Comparison of ENCODE assay signal across 15 mouse cellular contexts in genomic region chr2:37723501-37724090, GRCm38 (mm10). TPM values are rescaled to one million over a fixed set of nuclear protein-coding genes. Genes with fewer than 3 reads are reported as not detected.
A peak's percentile ranks its signal among the peaks of the same experiment; 100 is the strongest.
DNase-seq lines count a peak whose midpoint lies in the region; ATAC-seq and TF ChIP-seq lines count a peak whose summit lies in the region.
"Had no signal": no experiment of that assay in that cellular context is flagged by ENCODE, and none has a peak within 500 bp of the region (broad histone marks: within the 10 kb centered on the region; RNA-seq: fewer than 3 reads in every experiment).

No protein-coding gene starts in this region.

- no peaks in the 10 kb centered on the region for H3K36me3 ChIP-seq in forebrain, postnatal 0 days (ENCODE audit: insufficient read depth)
- H3K36me3 ChIP-seq in midbrain, embryonic 15.5 days (replicated peaks), result no peaks in the 10 kb centered on the region
- H3K36me3 ChIP-seq: G1E; liver, embryonic 12.5 days had no signal

- peak; percentile 83 for ATAC-seq in forebrain, postnatal 0 days
- peak; percentile 39; the same call in 1 of the 2 replicates for ATAC-seq in midbrain, embryonic 15.5 days (replicated peaks)
- ATAC-seq: liver, embryonic 12.5 days had no signal

- 41% methylated on average over 11 of the region's 11 CpGs for WGBS in forebrain, postnatal 0 days
- WGBS in midbrain, embryonic 15.5 days, result 42% methylated on average over 11 of the region's 11 CpGs

- no peak overlapping the region for H3K4me3 ChIP-seq in layer of hippocampus, adult 2 months
- H3K4me3 ChIP-seq in forebrain, postnatal 0 days (ENCODE audit: low read depth, low read length), result no peak overlapping the region
- no peak overlapping the region for H3K4me3 ChIP-seq in midbrain, embryonic 15.5 days
- H3K4me3 ChIP-seq: liver, embryonic 12.5 days; myocyte had no signal

- no peak overlapping the region for H3K9ac ChIP-seq in forebrain, postnatal 0 days
- H3K9ac ChIP-seq in midbrain, embryonic 15.5 days, result no peak overlapping the region
- H3K9ac ChIP-seq: liver, embryonic 12.5 days had no signal

- no peaks in the 10 kb centered on the region for H3K27me3 ChIP-seq in forebrain, postnatal 0 days (ENCODE audit: insufficient read depth, low read length)
- H3K27me3 ChIP-seq in midbrain, embryonic 15.5 days (replicated peaks), result no peaks in the 10 kb centered on the region
- H3K27me3 ChIP-seq: liver, embryonic 12.5 days had no signal

- no peak for TF ChIP-seq CTCF in layer of hippocampus, adult 2 months (conservative IDR thresholded peaks at IDR 0.05)
- TF ChIP-seq CTCF in forebrain, postnatal 0 days (IDR thresholded peaks at IDR 0.05; ENCODE audit: low read depth), result no peak

- H3K4me1 ChIP-seq in forebrain, postnatal 0 days (ENCODE audit: insufficient read depth), result 0 out of 2 replicates have a peak, but pooled peaks cover 11% of the 10 kb centered on the region
- peaks cover 11% of the 10 kb centered on the region for H3K4me1 ChIP-seq in midbrain, embryonic 15.5 days
- H3K4me1 ChIP-seq: liver, embryonic 12.5 days had no signal

- DNase-seq in cerebellum, postnatal 10 days, result peak; percentile 36 to 42
- no peak for DNase-seq in cerebellum, adult 11 months
- DNase-seq in layer of hippocampus, adult 2 months (ENCODE audit: low spot score in 2 of 2), result peak in 1 of 2 experiments; percentile 43
- no peak for DNase-seq in layer of hippocampus, postnatal 25 days (ENCODE audit: extremely low spot score in 1 of 2, low spot score in 1 of 2)
- peak; percentile 62 for DNase-seq in forebrain, postnatal 0 days
- no peak for DNase-seq in gastrocnemius, postnatal 25 days
- DNase-seq in lung, adult 18-20 months, result no peak
- DNase-seq: B cell, adult 2 months; heart, postnatal 14 days; thymus, postnatal 4 days had no signal

- no peak overlapping the region for H3K4me2 ChIP-seq in forebrain, postnatal 0 days (ENCODE audit: low read depth)
- no peak overlapping the region for H3K4me2 ChIP-seq in midbrain, embryonic 15.5 days
- H3K4me2 ChIP-seq: liver, embryonic 12.5 days had no signal

- no peaks in the 10 kb centered on the region for H3K9me3 ChIP-seq in forebrain, postnatal 0 days (ENCODE audit: low read length)
- no peaks in the 10 kb centered on the region for H3K9me3 ChIP-seq in midbrain, embryonic 15.5 days
- H3K9me3 ChIP-seq: G1E; liver, embryonic 12.5 days had no signal

- peak overlapping the region; percentile 14; the same call in 1 of the 2 replicates for H3K27ac ChIP-seq in layer of hippocampus, adult 2 months
- H3K27ac ChIP-seq in forebrain, postnatal 0 days (ENCODE audit: low read depth, low read length), result peak overlapping the region; percentile 40; the same call in 1 of the 2 replicates
- H3K27ac ChIP-seq in midbrain, embryonic 15.5 days, result peak overlapping the region; percentile 62
- H3K27ac ChIP-seq: liver, embryonic 12.5 days had no signal

RNA-seq across cellular contexts. Expression of gene Strbp, which starts 19.9 kb away (rescaled TPM):
- 100 to 1,000 TPM; 174 to 175 TPM for total RNA-seq in layer of hippocampus, adult 2 months (2021)
- 100 to 1,000 TPM; 150 to 169 TPM for total RNA-seq in layer of hippocampus, postnatal 25 days (2021)
- total RNA-seq in forebrain, postnatal 0 days (2014; rRNA removed), result 101 and 138 TPM in 2 replicates
- 83.5 and 99.9 TPM in 2 replicates for polyA plus RNA-seq in forebrain, postnatal 0 days (2015; fragmentation: Nextera tagmentation; extraction: Ambion mirVana)
- polyA plus RNA-seq in midbrain, embryonic 15.5 days (2015; fragmentation: Nextera tagmentation; extraction: Ambion mirVana), result 105 and 113 TPM in 2 replicates
- 10 to 100 TPM; 14.4 to 16.9 TPM for total RNA-seq in gastrocnemius, postnatal 25 days (2021)

RNA-seq across cellular contexts. Expression of gene Crb2, which starts 52.5 kb away (rescaled TPM):
- 1 to 10 TPM; 3.7 to 3.9 TPM for total RNA-seq in layer of hippocampus, adult 2 months (2021)
- 1 to 10 TPM; 3.8 to 4.8 TPM for total RNA-seq in layer of hippocampus, postnatal 25 days (2021)
- 3.8 and 6.0 TPM in 2 replicates for total RNA-seq in forebrain, postnatal 0 days (2014; rRNA removed)
- 1.5 and 2.7 TPM in 2 replicates for polyA plus RNA-seq in forebrain, postnatal 0 days (2015; fragmentation: Nextera tagmentation; extraction: Ambion mirVana)
- 5.6 and 6.4 TPM in 2 replicates for polyA plus RNA-seq in midbrain, embryonic 15.5 days (2015; fragmentation: Nextera tagmentation; extraction: Ambion mirVana)
- total RNA-seq in gastrocnemius, postnatal 25 days (2021), result not detected
- total RNA-seq: granulocyte monocyte progenitor cell, adult 5-6 weeks had no signal
- polyA plus RNA-seq: G1E, myocyte had no signal

Comparison
In these comparisons a context has a peak if more than half of its experiments do, and no peak if none do; other contexts are left out.
1. DNase-seq: peak in cerebellum, postnatal 10 days (2 of 2) and forebrain, postnatal 0 days (single experiment); none in cerebellum, adult 11 months (single experiment), layer of hippocampus, postnatal 25 days (0 of 2), gastrocnemius, postnatal 25 days (single experiment) and lung, adult 18-20 months (0 of 2).
2. Peak in every context shown above with its lines, with median percentiles within 50 percentile points of each other: H3K27ac ChIP-seq.